Mouse (Mus musculus) thymus, postnatal 36 days (tissue): ENCODE measurements around the gene Kirrel3.

ENCODE experiments used
- DNase-seq, 2 experiments: peaks; one replicate each; pipeline ENCODE4 v3.0.0; 2022; ENCODE audit warnings: mixed read lengths in 2 of 2

Kirrel3 gene

DNA sequence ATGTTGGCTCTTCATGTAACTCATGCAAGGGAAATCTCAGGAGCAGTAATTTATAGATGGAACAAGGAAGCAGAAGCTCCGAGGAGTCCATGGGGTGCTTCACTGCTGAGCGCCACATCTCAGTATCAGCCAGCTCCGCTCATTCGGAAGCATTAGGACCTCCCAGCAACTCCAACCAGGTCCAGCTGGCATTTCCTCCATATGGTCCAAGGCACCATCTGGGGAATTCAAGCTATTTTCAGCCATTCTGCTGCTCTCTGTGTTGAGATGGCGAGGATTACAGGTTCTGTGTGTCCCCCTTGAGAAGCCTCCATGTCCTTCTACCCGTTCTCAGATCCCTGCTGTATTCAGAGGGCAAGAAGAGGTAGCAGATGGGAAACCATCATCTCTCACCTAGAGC, 419.5 kb downstream of the Kirrel3 start:
- no peak for DNase-seq

DNA sequence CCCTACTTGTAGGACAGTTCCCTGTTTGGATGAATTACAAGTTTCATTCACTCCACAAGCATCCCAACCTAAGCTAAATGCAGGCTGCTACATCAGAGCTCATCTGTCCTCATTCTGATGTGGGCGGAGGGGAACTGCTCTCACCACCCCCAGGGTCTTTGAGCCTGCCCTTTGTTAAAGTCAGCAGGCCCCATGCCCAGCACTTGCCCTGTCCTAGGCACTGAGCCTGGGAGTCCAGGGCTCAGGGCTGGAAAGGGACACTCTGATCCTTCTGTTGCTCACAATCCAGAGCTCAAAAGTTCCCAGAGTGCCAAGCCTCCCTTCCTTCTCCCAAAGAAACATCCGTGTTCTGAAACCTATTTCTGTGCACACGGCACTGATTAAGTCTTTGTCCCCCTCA, 422.3 kb downstream of the Kirrel3 start:
- DNase-seq, result no peak

DNA sequence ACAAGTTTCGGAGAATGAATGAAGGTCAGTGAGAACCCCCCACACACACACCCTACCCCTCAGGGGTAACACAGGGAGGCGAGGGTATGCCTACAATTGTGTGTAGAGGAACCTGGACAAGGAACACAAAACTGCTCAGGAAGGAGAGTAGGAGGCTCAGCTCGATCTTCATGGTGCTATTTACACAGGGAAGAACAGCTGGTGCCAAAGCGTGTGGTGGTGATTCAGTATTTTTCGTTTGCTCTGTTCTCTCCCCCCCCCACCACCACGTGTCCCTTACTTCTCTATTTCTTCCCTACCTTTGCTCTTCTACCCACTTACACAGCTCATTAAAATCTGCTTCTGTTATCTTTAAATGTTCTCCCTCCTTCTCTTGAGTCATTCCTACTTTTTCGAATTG, 426.1 kb downstream of the Kirrel3 start:
- DNase-seq, result no peak

DNA sequence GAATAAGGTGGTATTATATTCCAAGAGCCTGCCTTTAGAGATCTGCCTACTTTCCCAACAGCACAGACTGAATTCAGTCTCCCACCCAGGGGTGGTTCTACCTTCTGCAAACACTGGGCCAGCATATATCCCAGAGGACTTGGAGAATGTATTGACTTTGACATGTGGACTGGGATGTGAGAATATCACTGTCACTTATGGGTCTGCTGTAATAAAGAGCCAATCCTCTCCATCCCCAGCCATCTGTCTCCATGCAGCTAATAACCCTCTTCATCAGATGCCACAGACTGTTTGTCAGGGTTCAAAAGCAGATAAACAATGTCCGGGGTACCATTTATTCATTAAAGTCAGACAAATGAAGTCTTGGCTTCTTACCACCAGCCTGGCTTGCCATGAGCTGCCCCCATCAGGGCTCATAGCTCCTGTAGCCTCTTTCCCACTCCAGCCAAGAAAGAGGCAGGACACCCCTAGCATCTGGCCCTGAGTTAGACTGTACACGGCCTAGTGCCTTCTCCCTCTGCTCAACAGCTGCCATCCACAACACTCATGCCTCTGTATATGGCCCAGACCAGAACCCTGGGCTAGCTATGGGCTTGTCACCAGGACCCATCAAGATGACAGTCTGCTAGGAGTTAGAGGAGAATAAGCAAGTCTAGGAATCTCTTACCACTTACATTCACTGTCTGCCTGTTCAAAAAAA, 426.7 kb downstream of the Kirrel3 start:
- DNase-seq, result no peak

DNA sequence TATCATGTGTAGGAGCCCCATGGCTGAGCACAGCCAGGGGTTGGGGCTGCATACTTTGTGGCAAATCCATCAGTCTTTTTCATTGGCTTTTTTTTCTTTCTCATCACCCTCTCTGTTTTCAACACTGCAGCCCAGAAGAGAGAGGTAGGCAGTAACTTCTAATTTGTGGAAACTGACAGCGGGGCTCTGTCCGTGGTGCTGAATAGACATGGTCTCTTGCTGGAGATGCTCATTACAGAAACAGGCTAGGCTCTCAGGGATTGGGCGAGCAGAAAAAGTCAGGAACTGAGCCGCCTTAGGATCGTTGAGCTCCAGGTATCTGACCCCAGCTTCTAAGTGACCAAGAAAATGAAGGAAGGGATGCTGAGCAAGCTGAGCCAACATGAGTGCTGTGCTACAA, 427.3 kb downstream of the Kirrel3 start:
- peak in 1 of 2 experiments; percentile 3 for DNase-seq

- no peak for DNase-seq
Observed at GRCm38 (mm10) chr9:34918976-34919375, 433.3 kb downstream of the Kirrel3 start.

GRCm38 (mm10) chr9:34920116-34920515, 434.4 kb downstream of the Kirrel3 start:
- DNase-seq, result no peak

DNA sequence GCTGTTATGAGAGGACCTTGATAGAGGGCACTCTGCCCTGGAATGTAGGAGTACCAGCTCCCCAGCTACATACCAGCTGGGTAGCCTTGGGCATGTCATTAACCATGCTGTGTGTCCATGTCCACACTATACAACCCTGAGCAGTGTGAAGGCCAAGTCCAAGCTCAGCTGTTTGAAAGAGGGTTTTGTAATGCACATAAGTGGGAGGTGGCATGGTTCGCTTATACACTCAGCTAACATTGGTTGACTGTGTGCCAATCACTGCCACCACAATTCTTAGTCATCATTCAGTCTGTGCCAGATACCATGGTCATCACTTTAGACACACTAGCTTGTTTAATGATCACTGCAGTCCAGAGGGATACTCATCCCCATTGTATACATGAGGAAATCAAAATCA, 436.2 kb downstream of the Kirrel3 start:
- DNase-seq, result no peak

DNA sequence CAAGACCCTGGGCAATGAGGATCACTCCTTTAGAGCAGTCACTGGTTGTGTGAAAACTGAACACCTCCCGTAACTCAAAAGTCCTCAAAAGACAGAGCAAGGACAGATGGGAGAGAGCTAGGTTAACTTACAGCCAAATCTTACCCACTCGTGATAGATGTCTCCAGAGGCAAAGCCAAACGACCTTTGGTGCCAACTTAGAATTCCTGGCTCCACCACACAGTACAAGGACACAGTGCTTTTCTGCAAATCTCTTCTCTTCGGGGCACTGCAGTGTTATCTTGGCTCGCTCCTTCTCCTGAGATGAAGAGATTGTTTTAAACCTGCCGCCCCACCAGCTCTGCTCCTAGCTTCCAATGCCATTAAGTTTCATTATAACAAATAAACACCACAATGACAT, 437.0 kb downstream of the Kirrel3 start:
- no peak for DNase-seq

- no peak for DNase-seq
Observed at GRCm38 (mm10) chr9:34923134-34923931, 437.6 kb downstream of the Kirrel3 start.

DNA sequence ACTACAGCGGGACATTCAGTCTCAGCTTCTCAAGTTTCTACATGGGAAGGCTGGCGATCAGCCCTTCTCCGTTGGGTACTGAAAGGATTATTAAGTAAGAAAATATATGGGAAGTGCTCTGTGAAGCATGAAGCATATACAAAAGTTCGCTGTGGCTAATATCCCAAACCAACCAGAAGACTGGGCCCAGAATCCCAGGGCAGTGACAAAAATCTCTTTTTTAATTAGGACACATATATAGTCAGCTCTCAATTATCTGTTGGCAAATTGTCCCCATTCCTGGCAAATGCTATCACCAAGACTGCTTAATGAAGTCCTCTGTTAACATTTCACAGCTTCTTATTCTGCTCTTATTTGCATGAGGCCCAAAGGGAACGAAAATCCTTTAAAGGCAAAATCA, 439.9 kb downstream of the Kirrel3 start:
- no peak for DNase-seq

DNA sequence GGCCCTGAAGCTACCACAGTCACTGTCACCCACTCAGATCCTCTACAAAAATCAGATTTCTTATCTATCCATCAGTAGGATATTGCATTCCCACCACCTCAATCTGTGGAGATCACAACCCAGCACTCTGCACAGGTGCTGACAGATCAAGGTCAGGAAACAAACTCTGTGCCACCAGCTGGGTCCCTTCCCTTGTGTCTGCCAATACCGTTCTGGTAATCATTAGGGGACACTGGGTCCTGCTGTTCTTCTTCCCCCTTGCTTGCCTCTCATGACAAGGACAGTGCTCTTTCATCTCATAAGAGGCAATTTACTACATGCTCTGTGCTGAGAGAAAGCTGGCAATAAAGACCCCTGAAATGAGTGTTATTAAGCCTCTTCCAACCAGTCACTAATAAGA, 444.7 kb downstream of the Kirrel3 start:
- no peak for DNase-seq

- DNase-seq, result no peak
Observed at GRCm38 (mm10) chr9:34938140-34938539, 452.4 kb downstream of the Kirrel3 start.

GRCm38 (mm10) chr9:34939621-34940020, 453.9 kb downstream of the Kirrel3 start:
- DNase-seq, result no peak

- no peak for DNase-seq
Observed at GRCm38 (mm10) chr9:34942122-34942831, 456.6 kb downstream of the Kirrel3 start.

DNA sequence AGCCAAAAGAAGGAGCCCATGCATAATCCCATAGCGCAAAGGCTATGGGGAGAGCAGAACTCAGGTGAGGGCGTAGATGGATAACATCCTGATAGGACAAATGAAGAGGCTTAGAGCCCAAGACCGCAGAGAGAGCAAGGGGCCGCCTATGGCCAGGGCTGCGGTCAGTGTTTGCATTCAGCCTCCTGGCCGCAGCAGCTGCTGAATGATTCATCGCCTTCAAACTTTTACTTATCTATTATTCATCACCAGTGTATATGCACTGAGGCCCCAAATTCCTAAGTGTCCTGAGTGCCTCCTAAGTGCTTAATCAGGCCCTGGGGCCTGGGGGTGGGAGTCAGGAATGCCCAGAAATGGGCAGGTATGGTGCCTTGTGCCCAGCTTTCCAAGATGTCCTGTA, 457.3 kb downstream of the Kirrel3 start:
- no peak for DNase-seq

DNA sequence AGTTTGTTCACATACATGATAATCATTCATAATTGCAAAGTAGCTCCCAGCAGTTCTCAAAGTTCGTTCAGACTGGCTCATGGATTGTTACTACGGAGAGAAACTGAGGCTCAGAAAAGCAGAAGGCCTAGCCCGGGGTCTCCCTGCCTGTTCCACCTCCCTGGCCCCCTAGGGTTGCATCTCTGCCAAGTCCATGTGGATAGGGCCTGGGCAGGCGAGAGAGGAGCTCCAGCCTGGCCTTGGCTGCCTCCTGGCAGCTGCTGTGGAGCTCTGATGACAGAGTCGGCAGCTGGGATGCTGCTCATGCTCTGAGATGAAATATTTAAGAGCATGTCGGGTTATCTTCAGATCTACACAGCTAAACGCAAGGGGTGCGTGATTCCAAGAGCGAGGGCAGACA, 459.6 kb downstream of the Kirrel3 start:
- no peak for DNase-seq

DNA sequence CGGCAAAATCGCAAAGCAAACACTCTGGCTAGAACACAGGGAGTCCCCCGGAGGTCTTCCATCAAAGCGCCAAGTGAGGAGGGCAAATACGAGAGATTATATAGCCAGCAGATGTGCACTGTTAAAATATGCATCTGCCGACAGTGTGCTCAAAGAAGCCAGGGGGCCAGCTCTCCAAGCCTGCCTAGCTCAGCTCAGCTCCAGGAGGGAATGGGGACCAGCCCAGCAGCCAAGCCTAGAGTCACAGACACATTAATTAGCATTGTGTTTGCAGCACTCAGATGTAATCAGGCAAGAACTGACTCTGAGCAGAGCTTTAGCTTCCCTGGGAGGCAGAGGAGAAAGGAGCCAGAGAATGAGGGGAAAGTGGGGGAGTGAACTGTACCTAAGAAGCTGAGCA, 461.6 kb downstream of the Kirrel3 start:
- no peak for DNase-seq

DNA sequence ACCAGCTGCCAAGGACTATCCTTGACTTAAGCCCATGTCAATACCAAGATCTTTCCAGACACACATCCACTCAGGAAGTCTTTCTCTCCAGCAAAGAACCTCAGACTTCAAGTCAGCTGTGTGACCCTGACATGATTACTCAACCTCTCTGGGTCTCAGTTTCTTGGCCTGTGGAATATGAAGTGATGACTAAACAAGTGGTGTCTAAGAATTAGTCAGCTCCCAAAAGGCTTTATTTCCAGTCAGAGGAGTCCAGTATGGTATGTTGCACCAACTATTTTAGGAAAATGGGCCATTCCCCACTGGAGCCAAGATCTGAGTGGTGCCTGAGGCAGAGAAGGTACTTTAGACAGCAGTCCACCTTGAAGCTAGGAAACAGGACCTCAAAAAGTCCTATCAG, 462.0 kb downstream of the Kirrel3 start:
- DNase-seq, result no peak

DNA sequence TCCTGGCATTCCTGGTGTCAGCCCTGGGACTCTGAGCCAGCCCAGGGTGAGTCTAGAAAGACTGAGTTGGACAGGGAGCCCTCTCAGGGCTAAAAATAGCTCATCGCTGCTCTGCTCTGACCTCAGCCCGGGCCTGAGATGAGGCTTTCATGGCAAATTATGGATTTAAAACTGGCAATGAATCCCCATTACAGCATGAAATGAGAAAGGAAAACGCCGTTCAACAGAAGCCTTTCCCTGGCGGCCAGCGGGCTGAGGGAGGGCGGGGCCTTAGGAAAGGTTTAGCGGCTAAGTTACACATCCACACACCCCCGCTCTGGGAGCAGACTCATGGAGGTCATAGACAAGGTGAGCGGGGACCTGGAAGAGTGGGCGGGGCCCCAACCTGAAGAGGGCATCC, 467.7 kb downstream of the Kirrel3 start:
- no peak for DNase-seq

DNA sequence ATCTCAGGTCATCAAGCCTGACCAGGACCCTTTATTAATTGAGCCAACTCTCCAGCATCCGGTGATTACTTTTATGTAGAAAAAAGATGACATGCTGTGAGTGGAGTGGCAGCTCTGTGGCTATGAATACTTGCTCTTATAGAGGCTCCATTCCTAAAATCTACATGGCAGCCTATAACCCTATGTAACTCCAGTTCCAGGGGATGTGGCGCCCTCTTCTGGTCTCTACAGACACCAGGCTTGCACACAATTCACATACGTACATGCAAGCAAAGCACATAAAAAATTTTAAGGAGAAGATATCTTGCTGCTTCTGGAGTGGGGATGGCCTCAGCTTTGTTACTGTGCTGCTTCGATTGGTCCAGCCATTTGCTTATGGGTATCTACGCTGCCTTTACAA, 468.5 kb downstream of the Kirrel3 start:
- DNase-seq, result peak in 1 of 2 experiments; percentile 2

- no peak for DNase-seq
Observed at GRCm38 (mm10) chr9:34956512-34956911, 470.8 kb downstream of the Kirrel3 start.

DNA sequence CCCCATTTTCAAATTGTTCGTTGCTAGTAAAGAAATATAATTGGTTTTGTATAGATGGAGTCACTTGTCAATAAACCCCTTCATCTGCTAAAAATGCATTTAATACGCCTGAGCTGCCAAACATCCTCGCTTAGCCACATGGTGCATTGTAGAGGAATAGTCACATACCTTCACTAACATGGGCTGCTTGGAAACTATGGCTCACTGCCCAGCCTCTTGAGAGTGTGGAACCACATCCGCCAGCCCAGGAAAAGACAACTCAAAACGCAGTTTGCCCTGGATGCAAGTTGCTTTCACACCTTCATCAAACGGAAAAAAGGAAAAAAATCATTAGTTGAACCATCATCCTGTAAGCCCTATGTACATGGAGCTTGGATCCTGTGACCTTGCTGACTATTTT, 472.0 kb downstream of the Kirrel3 start:
- DNase-seq, result no peak
